Mouse (Mus musculus) midbrain, embryonic 10.5 days (tissue): Measurements from ENCODE around the gene Nrxn1. TPM values are rescaled to one million over a fixed set of nuclear protein-coding genes. Genes with fewer than 3 reads are reported as not detected.

ENCODE experiments used
- DNase-seq: peaks from one replicate; pipeline ENCODE4 v3.0.0-alpha.2; 2017; ENCODE audit warnings: low spot score
- H3K27ac ChIP-seq: fragments of 300-500 bp; sonication (generic); replicated peaks from 2 replicates; pipeline ENCODE4 v1.5.1; 2016; ENCODE audit warnings: mild to moderate bottlenecking
- H3K27me3 ChIP-seq: fragments of 300-500 bp; sonication (generic); 2 replicates; pipeline ENCODE4 v1.6.1; 2016; ENCODE audit warnings: low read depth, mild to moderate bottlenecking; ENCODE audit not compliant: poor library complexity, severe bottlenecking
- H3K36me3 ChIP-seq: fragments of 300-500 bp; sonication (generic); 2 replicates; pipeline ENCODE4 v1.6.1; 2016; ENCODE audit warnings: mild to moderate bottlenecking, moderate library complexity
- H3K4me1 ChIP-seq: fragments of 300-500 bp; sonication (generic); 2 replicates; pipeline ENCODE4 v1.6.1; 2016
- H3K4me3 ChIP-seq: fragments of 300-500 bp; sonication (generic); 2 replicates; pipeline ENCODE4 v1.5.1; 2016; ENCODE audit warnings: mild to moderate bottlenecking, moderate library complexity
- H3K9me3 ChIP-seq: fragments of 300-500 bp; sonication (generic); replicated peaks from 2 replicates; pipeline ENCODE4 v1.6.1; 2016; ENCODE audit warnings: mild to moderate bottlenecking
- WGBS: fragments of 180-500 bp; shearing (Covaris S2); methylation state at CpG from one replicate; pipeline ENCODE4 v1.1.7; 2016; 5-methylcytosine and 5-hydroxymethylcytosine counted together
- polyA plus RNA-seq: library from polyadenylated mRNA; unstranded; fragments of >200 nt; fragmentation: Nextera tagmentation; extraction: Ambion mirVana; gene quantifications from 2 replicates; pipeline ENCODE4 v1.2.1, GENCODE M21; 2016

Gene Nrxn1
- polyA plus RNA-seq, 1 experiment from 2014 or later = 4.2 TPM

DNA sequence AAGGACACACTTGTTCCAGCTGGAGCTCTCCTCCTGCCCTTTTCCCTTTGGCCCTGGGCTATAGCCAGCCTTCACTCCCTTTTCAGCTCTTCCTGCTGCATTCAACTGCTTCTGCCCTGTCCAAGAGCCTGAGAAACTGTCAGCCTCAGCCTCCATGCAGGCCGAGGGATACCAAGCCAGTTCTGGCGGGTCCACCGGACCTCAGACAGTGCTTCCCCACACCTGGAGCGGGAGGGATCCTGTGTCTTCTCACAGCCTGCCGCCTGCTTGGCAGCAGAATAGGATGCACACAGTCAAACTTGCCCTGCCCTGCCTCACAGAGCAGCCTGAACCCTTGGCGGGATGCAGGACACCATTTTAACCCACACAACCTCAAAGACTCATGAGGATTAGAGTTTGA is 698.3 kb downstream of the Nrxn1 start:
- 92% methylated on average over 6 of the region's 6 CpGs for WGBS
- no peaks in the 10 kb centered on the region for H3K9me3 ChIP-seq
- no peak overlapping the region for H3K4me3 ChIP-seq
- H3K27me3 ChIP-seq = no peaks in the 10 kb centered on the region
- H3K27ac ChIP-seq = no peak overlapping the region
- H3K4me1 ChIP-seq = peaks cover 14% of the 10 kb centered on the region
- H3K36me3 ChIP-seq = no peaks in the 10 kb centered on the region
- DNase-seq = no peak

DNA sequence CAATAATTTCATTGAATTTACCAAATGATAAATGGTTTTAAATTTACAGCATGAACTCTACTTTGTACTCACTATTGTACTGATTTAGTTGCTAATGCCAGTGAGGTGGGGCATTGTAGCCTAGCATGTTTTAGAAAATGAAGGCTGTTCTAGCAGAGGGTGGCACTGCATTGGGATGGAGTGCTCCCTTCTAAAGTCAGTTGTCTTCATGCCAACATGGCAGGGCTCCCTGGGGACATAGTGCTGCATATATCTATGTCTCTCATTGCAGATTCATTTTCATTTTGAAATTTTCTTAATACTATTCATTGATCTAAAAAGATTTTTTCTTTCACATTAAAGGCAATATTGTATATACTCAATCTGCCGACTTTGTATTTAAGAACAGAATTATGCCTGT is 700.1 kb downstream of the Nrxn1 start:
- DNase-seq = no peak
- Histone ChIP-seq H3K27ac (no peak overlapping the region), H3K27me3 (no peaks in the 10 kb centered on the region), H3K9me3 (no peaks in the 10 kb centered on the region), H3K4me3 (no peak overlapping the region), H3K4me1 (peaks cover 14% of the 10 kb centered on the region), H3K36me3 (no peaks in the 10 kb centered on the region)
- WGBS = 93% methylated on average over 1 of the region's 1 CpGs

- DNase-seq = no peak
- 25% methylated on average over 7 of the region's 7 CpGs for WGBS
- H3K27ac ChIP-seq = no peak overlapping the region
Measured at GRCm38 (mm10) chr17:90390316-90391212, 702.3 kb downstream of the Nrxn1 start.

GRCm38 (mm10) chr17:90384856-90385255 is 708.0 kb downstream of the Nrxn1 start:
- H3K27me3 ChIP-seq = no peaks in the 10 kb centered on the region
- DNase-seq = no peak

More at GRCm38 (mm10) chr17:90390316-90391212, 702.3 kb downstream of the Nrxn1 start:
- peaks cover 14% of the 10 kb centered on the region for H3K4me1 ChIP-seq
- no peaks in the 10 kb centered on the region for H3K27me3 ChIP-seq
- no peaks in the 10 kb centered on the region for H3K9me3 ChIP-seq
- H3K4me3 ChIP-seq = no peak overlapping the region
- H3K36me3 ChIP-seq = no peaks in the 10 kb centered on the region

GRCm38 (mm10) chr17:90382496-90383443 is 710.1 kb downstream of the Nrxn1 start:
- H3K4me3 ChIP-seq = no peak overlapping the region
- H3K27ac ChIP-seq = no peak overlapping the region
- H3K4me1 ChIP-seq = peaks cover 5% of the 10 kb centered on the region; the same call in 1 of the 2 replicates
- no peaks in the 10 kb centered on the region for H3K36me3 ChIP-seq
- H3K27me3 ChIP-seq = no peaks in the 10 kb centered on the region
- WGBS = 65% methylated on average over 5 of the region's 5 CpGs
- no peak for DNase-seq
- no peaks in the 10 kb centered on the region for H3K9me3 ChIP-seq

More at GRCm38 (mm10) chr17:90384856-90385255, 708.0 kb downstream of the Nrxn1 start:
- Histone ChIP-seq H3K9me3 (no peaks in the 10 kb centered on the region), H3K4me1 (peaks cover 5% of the 10 kb centered on the region; the same call in 1 of the 2 replicates), H3K4me3 (no peak overlapping the region), H3K36me3 (no peaks in the 10 kb centered on the region), H3K27ac (no peak overlapping the region)
- 61% methylated on average over 2 of the region's 2 CpGs for WGBS

DNA sequence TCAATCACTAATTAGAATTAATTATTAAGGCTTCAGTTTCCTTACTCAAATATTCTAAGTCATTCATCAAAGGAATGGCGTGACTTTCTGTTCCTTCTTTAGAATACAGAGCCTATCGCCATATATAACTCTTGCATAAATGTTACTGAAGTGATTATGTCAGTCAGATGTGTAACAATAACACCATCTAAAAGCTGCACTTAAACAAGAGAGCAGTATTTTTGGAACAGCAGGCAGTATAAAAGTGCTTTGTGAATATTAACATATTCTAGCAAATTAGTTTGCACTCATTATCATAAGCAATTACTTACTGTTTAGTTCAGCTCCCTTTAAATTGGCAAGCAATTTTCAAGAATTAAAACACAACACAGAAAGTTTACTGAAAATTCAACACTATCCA is 716.3 kb downstream of the Nrxn1 start:
- 94% methylated on average over 2 of the region's 2 CpGs for WGBS
- Histone ChIP-seq H3K9me3 (no peaks in the 10 kb centered on the region), H3K27ac (no peak overlapping the region), H3K36me3 (no peaks in the 10 kb centered on the region), H3K27me3 (no peaks in the 10 kb centered on the region), H3K4me1 (no peaks in the 10 kb centered on the region), H3K4me3 (no peak overlapping the region)
- no peak for DNase-seq

- no peak for DNase-seq
- no peaks in the 10 kb centered on the region for H3K4me1 ChIP-seq
- no peak overlapping the region for H3K4me3 ChIP-seq
- 87% methylated on average over 4 of the region's 4 CpGs for WGBS
- H3K27ac ChIP-seq = no peak overlapping the region
- H3K9me3 ChIP-seq = no peaks in the 10 kb centered on the region
- H3K27me3 ChIP-seq = no peaks in the 10 kb centered on the region
- H3K36me3 ChIP-seq = no peaks in the 10 kb centered on the region
Measured at GRCm38 (mm10) chr17:90362169-90362568, 730.7 kb downstream of the Nrxn1 start.

GRCm38 (mm10) chr17:90349385-90350095 is 743.3 kb downstream of the Nrxn1 start:
- H3K9me3 ChIP-seq = no peaks in the 10 kb centered on the region
- no peaks in the 10 kb centered on the region for H3K36me3 ChIP-seq
- DNase-seq = no peak
- H3K4me1 ChIP-seq = peaks cover 7% of the 10 kb centered on the region; the same call in 1 of the 2 replicates
- no peaks in the 10 kb centered on the region for H3K27me3 ChIP-seq
- no peak overlapping the region for H3K4me3 ChIP-seq
- no peak overlapping the region for H3K27ac ChIP-seq
- WGBS = 76% methylated on average over 5 of the region's 5 CpGs

DNA sequence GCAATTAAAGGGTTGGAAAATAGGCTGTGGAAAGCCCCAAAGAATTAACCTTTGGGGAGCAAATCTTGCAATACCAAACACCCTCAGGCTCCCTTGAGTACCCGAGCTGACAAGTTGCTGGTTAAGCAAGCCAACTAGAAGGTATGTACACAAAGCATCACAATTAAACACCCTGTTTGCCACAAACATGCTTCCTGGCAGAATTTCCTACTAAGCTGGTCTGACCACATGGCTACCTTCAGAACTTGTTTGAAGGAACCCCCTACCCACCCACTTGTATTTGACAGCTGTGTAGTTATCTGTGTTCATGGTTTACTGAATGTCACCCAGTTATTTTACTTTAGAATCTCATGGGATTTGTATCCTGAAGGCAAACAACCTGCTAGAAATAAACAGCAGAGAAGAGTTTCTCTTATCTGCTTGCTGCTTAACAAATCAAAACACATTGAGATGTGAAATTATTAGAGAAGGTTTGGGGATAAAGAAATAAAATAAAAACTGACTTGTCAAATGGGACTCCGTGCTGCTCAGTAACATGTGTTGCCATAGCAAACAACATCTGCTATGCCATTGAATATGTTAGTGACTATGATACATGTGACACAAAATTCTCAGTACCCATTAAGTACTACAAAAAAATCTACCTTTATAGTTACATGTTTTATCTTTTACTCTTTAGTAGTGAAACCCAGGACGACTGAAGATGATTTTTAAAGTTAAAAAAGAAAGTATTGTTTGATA is 746.0 kb downstream of the Nrxn1 start:
- H3K27me3 ChIP-seq = no peaks in the 10 kb centered on the region
- no peak for DNase-seq
- 70% methylated on average over 3 of the region's 3 CpGs for WGBS
- no peak overlapping the region for H3K27ac ChIP-seq
- peaks cover 7% of the 10 kb centered on the region; the same call in 1 of the 2 replicates for H3K4me1 ChIP-seq
- no peaks in the 10 kb centered on the region for H3K9me3 ChIP-seq
- no peak overlapping the region for H3K4me3 ChIP-seq
- no peaks in the 10 kb centered on the region for H3K36me3 ChIP-seq

DNA sequence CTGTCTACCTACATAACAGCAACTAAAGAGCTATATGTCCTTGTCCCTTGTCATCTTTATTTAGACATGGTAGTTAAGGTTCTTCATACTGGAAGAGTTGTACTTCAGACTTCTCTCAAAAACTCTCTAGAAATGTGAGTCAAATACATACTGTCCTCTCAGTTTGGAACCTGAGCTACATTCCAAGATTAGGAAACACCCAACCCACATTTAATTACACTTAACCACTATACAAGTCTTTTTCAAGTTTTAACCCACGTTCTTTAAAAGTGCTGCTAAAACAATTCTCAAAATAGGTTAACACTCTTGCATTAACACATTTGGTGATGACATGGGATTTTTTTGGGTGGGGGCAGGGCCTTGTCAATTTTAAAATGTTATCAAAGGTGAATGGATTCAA is 759.4 kb downstream of the Nrxn1 start:
- DNase-seq = no peak

GRCm38 (mm10) chr17:90323674-90324073 is 769.2 kb downstream of the Nrxn1 start:
- no peak for DNase-seq
- no peaks in the 10 kb centered on the region for H3K9me3 ChIP-seq
- no peak overlapping the region for H3K4me3 ChIP-seq
- no peak overlapping the region for H3K27ac ChIP-seq
- H3K36me3 ChIP-seq = no peaks in the 10 kb centered on the region
- H3K4me1 ChIP-seq = no peaks in the 10 kb centered on the region
- H3K27me3 ChIP-seq = no peaks in the 10 kb centered on the region
- 94% methylated on average over 6 of the region's 6 CpGs for WGBS

More for the DNA sequence above, 759.4 kb downstream of the Nrxn1 start:
- no peak overlapping the region for H3K4me3 ChIP-seq
- no peak overlapping the region for H3K27ac ChIP-seq
- H3K36me3 ChIP-seq = no peaks in the 10 kb centered on the region
- H3K27me3 ChIP-seq = no peaks in the 10 kb centered on the region
- 89% methylated on average over 1 of the region's 1 CpGs for WGBS
- no peaks in the 10 kb centered on the region for H3K9me3 ChIP-seq
- H3K4me1 ChIP-seq = no peaks in the 10 kb centered on the region

GRCm38 (mm10) chr17:90272225-90272624 is 820.6 kb downstream of the Nrxn1 start:
- H3K27me3 ChIP-seq = no peaks in the 10 kb centered on the region
- H3K36me3 ChIP-seq = no peaks in the 10 kb centered on the region
- no peaks in the 10 kb centered on the region for H3K4me1 ChIP-seq
- DNase-seq = no peak
- 71% methylated on average over 4 of the region's 4 CpGs for WGBS
- H3K4me3 ChIP-seq = no peak overlapping the region
- H3K27ac ChIP-seq = no peak overlapping the region
- no peaks in the 10 kb centered on the region for H3K9me3 ChIP-seq
